Mouse (Mus musculus): Measurements from ENCODE around the gene Msh5. TPM values are rescaled to one million over a fixed set of nuclear protein-coding genes. Genes with fewer than 3 reads are reported as not detected.

The Msh5 gene
- polyA plus RNA-seq, 1 experiment from 2014 or later = 3.0 TPM

DNA sequence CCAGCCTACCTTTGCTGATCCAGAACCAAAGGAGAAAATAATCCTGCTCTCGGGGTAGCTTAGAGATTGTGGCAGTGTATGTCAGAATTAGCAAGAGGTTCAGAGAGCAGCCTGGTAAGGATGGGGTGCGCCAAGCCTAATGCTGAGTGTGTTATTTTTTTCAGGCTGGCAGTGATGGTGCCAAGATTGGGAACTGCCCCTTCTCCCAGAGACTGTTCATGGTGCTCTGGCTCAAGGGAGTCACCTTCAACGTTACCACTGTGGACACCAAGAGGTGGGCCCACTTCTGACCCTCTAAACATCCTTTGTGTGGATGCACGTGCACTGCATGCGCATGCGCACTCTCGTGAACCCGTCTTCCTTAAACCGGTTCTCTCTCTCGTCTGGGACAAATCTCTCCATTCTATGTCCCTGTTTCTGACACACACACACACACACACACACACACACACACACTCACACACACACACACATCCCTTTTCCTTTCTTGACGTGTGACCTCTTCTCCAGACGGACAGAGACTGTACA is 5.8 kb upstream of the Msh5 start:
- no peaks in the 10 kb centered on the region for H3K9me3 ChIP-seq
- peak overlapping the region; percentile 99 for H3K27ac ChIP-seq
- H3K36me3 ChIP-seq = peaks cover 46% of the 10 kb centered on the region
- no peaks in the 10 kb centered on the region for H3K27me3 ChIP-seq
- H3K4me1 ChIP-seq = peaks cover 39% of the 10 kb centered on the region
- ATAC-seq (ENCODE audit: insufficient number of reproducible peaks, low FRiP score, low TSS enrichment, low read depth) = no peak
- H3K4me3 ChIP-seq = peak overlapping the region; percentile 66
- H3K4me2 ChIP-seq = peak overlapping the region; percentile 70
- peak overlapping the region; percentile 65 for H3K9ac ChIP-seq
- 82% methylated on average over 12 of the region's 12 CpGs for whole genome bisulfite sequencing

- Histone ChIP-seq H3K27ac (peak overlapping the region; percentile 99), H3K27me3 (no peaks in the 10 kb centered on the region), H3K9ac (peak overlapping the region; percentile 65), H3K36me3 (peaks cover 41% of the 10 kb centered on the region), H3K4me3 (peak overlapping the region; percentile 66), H3K9me3 (no peaks in the 10 kb centered on the region), H3K4me1 (peaks cover 47% of the 10 kb centered on the region), H3K4me2 (peak overlapping the region; percentile 70)
- peak; percentile 45; the same call in 1 of the 2 replicates for ATAC-seq (ENCODE audit: insufficient number of reproducible peaks, low FRiP score, low TSS enrichment, low read depth)
- WGBS = 1% methylated on average over 21 of the region's 21 CpGs
These were observed 4.9 kb upstream of the Msh5 start for GRCm38 (mm10) chr17:35051156-35052086.

- peak; percentile 15; the same call in 1 of the 2 replicates for ATAC-seq (ENCODE audit: insufficient number of reproducible peaks, low FRiP score, low TSS enrichment, low read depth)
- Histone ChIP-seq H3K36me3 (peaks cover 29% of the 10 kb centered on the region), H3K9me3 (no peaks in the 10 kb centered on the region), H3K4me1 (peaks cover 57% of the 10 kb centered on the region), H3K4me3 (peak overlapping the region; percentile 66), H3K4me2 (peak overlapping the region; percentile 70), H3K27ac (peak overlapping the region; percentile 99), H3K9ac (peak overlapping the region; percentile 70), H3K27me3 (no peaks in the 10 kb centered on the region)
- 1% methylated on average over 27 of the region's 27 CpGs for WGBS
These were observed 3.7 kb upstream of the Msh5 start for GRCm38 (mm10) chr17:35050126-35050750.

- WGBS = 1% methylated on average over 11 of the region's 11 CpGs
- Histone ChIP-seq H3K4me1 (peaks cover 57% of the 10 kb centered on the region), H3K9me3 (no peaks in the 10 kb centered on the region), H3K27ac (peak within 1 kb of the TSS; percentile 99), H3K36me3 (peaks cover 24% of the 10 kb centered on the region), H3K27me3 (no peaks in the 10 kb centered on the region), H3K9ac (peak within 1 kb of the TSS; percentile 70), H3K4me2 (peak within 1 kb of the TSS; percentile 70), H3K4me3 (peak within 1 kb of the TSS; percentile 66)
- 0 out of 2 replicates have a peak, but pooled peaks have one; percentile 12 for ATAC-seq (ENCODE audit: insufficient number of reproducible peaks, low FRiP score, low TSS enrichment, low read depth)
These were observed 3.0 kb upstream of the Msh5 start, which contains the start of gene Clic1 for GRCm38 (mm10) chr17:35049561-35050016. TSS of gene Clic1 (plus strand) at chr17:35049966.

DNA sequence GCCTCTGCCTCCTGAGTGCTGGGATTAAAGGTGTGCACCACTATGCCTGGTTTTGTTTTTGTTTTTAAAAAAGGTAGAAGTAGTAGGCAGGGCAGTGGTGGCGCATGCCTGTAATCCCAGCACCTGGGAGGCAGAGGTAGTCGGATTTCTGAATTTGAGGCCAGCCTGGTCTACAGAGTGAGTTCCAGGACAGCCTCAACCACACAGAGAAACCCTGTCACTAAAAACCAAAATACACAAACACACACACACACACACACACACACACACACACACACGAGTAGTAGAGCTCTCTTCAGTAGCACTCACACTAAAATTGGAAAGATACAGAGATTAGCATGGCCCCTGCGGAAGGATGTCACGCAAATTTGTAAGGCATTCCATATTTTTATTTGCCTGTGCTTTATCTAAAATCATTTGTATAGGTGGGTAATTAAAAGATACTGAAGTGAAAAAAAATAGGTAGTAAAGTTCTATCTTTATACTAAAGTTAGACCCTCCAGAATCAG is 2.4 kb upstream of the Msh5 start:
- H3K9me3 ChIP-seq = no peaks in the 10 kb centered on the region
- WGBS = 73% methylated on average over 5 of the region's 5 CpGs
- H3K36me3 ChIP-seq = peaks cover 20% of the 10 kb centered on the region
- no peaks in the 10 kb centered on the region for H3K27me3 ChIP-seq
- peak overlapping the region; percentile 99 for H3K27ac ChIP-seq
- no peak for ATAC-seq (ENCODE audit: insufficient number of reproducible peaks, low FRiP score, low TSS enrichment, low read depth)
- no peak overlapping the region for H3K9ac ChIP-seq
- H3K4me1 ChIP-seq = peaks cover 57% of the 10 kb centered on the region
- H3K4me2 ChIP-seq = peak overlapping the region; percentile 70
- H3K4me3 ChIP-seq = peak overlapping the region; percentile 66; the same call in 1 of the 2 replicates

DNA sequence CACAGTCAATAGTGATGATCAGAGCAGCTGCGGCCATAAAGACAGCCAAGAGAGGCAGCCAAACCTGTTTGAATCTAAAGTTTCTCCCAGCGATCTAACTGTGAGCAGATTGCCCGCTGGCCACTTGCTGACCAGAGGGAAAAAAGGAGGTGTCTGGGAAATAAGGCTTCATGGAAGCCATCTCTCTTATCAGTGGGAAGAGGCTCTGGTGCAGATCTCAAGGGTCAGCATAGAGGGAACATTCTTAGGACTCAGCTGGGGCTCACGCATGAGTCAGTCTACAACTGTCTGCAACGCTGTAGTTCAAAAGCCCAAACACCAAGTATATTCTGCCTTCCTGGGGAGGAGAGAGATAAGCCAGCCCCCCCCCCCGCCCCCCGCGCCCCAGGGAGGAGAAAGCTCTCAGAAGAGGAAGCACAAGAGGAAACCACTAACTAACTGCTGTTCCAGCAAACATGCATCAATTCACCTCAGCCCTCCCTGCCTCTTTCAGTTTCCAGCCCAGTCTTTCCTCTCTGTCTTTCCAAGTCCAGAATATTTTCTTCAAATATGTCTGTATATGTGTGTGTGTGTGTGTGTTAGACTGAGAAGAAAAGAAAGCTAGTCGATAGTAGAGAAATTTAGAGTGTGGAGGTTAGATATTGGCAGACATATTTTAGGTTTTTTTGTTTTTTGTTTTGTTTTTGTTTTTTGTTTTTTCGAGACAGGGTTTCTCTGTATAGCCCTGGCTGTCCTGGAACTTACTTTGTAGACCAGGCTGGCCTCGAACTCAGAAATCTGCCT is 1.8 kb upstream of the Msh5 start:
- Histone ChIP-seq H3K27me3 (no peaks in the 10 kb centered on the region), H3K4me2 (peak overlapping the region; percentile 17; the same call in 1 of the 2 replicates), H3K27ac (peak overlapping the region; percentile 99), H3K36me3 (peaks cover 13% of the 10 kb centered on the region), H3K9me3 (no peaks in the 10 kb centered on the region), H3K4me1 (peaks cover 57% of the 10 kb centered on the region), H3K9ac (no peak overlapping the region), H3K4me3 (no peak overlapping the region)
- WGBS = 32% methylated on average over 11 of the region's 11 CpGs
- no peak for ATAC-seq (ENCODE audit: insufficient number of reproducible peaks, low FRiP score, low TSS enrichment, low read depth)

DNA sequence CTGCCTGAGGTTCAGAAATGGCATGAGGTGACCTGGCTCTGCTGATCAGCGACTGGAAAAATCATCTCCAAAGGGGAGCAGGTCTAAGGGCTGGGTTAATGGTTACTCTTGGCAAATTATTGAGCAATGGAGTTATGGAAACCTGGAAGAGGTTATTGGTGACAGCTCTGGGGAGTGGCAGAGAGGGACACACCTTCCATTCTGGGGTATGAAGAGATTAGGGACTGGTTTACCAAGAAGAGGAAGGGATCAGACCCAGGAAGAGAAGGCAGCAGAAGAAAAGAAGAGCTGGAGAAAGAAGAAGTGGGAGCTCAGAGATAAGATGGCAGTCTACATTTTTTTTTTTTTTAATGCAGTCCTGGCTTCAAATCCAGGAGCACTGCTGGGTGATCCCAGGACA is 1.1 kb upstream of the Msh5 start:
- Histone ChIP-seq H3K36me3 (peaks cover 7% of the 10 kb centered on the region), H3K4me1 (peaks cover 53% of the 10 kb centered on the region), H3K4me2 (peak overlapping the region; percentile 17; the same call in 1 of the 2 replicates), H3K9ac (no peak overlapping the region), H3K27me3 (no peaks in the 10 kb centered on the region), H3K27ac (peak overlapping the region; percentile 99), H3K9me3 (no peaks in the 10 kb centered on the region), H3K4me3 (no peak overlapping the region)
- WGBS = 53% methylated on average over 1 of the region's 1 CpGs
- no peak for ATAC-seq (ENCODE audit: insufficient number of reproducible peaks, low FRiP score, low TSS enrichment, low read depth)

DNA sequence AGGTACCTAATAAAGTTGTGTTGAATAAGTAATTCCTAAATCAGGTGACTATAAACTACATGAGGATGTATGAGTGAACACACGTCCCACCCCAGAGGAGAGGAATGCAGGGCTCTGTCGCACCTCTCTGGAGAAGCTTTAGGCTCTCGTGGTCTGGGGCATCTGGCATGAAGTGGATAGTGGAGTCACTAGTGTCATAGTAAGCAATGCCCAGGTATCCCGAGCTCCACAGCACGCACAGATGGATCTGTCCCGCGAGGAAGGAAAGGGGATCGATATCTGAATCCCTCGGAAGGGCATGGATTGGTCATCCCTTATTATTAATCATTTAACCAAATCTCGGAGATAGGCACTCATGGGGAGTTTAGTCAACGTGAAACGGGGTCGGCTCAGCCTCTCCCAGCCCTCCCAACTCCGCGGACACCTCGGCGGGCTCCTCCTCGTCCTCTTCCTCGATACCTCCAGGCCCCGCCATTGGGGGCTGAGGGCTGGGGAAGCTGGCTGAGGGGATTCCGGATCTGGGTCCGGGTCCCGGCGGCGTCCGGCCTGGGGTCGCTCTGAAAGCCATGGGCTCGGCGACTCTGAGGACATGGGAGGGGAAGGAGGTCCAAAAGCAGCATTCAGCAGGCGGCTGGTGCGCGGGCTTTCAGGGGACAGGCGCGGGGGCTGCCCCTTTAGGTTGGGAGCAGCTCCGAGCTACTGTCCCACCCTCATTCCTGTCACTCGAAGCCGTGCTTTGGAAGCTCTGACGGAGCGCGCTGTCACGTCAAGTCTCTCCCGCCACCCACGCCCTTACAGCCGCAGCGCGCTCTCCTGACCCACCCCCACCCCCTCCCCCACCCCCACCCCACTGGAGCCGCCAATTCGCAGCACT is 501 bp downstream of the Msh5 start:
- peak; percentile 81 for ATAC-seq (ENCODE audit: insufficient number of reproducible peaks, low FRiP score, low TSS enrichment, low read depth)
- 4% methylated on average over 40 of the region's 48 CpGs for WGBS
- H3K4me3 ChIP-seq = peak overlapping the region; percentile 59

DNA sequence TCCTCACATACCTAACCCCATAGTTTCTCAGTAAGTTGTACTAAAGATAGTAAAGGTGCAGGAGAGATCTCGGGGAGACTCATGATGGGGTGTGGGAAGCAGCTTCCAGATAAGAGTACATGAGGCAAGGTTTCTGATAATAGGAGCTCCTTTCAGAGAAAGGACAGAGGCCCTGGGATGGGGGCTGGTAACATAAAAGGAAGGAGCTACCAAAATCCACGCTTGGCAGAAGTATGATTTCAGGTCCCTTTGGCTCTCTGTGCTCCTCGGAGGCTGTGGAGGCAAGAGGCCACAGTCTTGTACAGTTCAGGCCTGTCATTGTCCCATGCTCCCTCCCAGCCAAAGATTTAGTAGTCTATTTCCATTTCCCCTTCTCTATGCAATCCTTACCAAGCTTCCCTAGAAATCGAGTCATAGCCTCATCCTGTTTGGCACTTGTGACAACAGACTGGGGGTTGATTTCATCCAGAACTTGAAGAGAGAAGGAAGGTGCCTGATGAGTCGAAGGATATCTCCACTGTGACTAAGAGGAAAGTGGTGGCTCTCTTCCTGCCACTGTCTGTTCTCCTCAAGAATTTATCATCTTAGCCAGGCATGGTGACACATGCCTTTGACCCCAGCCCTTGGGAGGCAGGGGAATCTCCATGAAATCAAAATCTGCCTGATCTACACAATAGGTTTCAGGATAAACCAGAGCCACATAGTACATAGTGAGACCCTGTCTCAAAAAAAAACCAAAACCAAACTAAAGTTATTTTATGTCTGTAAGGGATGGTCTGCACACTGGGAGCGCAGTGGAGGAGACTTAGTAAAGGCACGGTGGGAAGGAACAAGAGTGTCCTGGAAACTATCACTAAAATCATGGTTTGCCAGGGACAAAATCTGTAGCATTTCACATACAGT is 1.4 kb downstream of the Msh5 start:
- Histone ChIP-seq H3K27ac (no peak overlapping the region), H3K4me1 (peaks cover 43% of the 10 kb centered on the region), H3K27me3 (no peaks in the 10 kb centered on the region), H3K4me3 (peak overlapping the region; percentile 59), H3K4me2 (peak overlapping the region; percentile 97), H3K9ac (no peak overlapping the region), H3K9me3 (no peaks in the 10 kb centered on the region), H3K36me3 (no peaks in the 10 kb centered on the region)
- WGBS = 81% methylated on average over 7 of the region's 7 CpGs
- no peak for ATAC-seq (ENCODE audit: insufficient number of reproducible peaks, low FRiP score, low TSS enrichment, low read depth)

More for the DNA sequence above, 501 bp downstream of the Msh5 start:
- Histone ChIP-seq H3K27me3 (no peaks in the 10 kb centered on the region), H3K36me3 (no peaks in the 10 kb centered on the region), H3K9ac (peak overlapping the region; percentile 84), H3K4me1 (peaks cover 43% of the 10 kb centered on the region), H3K9me3 (no peaks in the 10 kb centered on the region), H3K4me2 (peak overlapping the region; percentile 97), H3K27ac (peak overlapping the region; percentile 99)

GRCm38 (mm10) chr17:35043794-35044193 is 2.8 kb downstream of the Msh5 start:
- H3K27ac ChIP-seq = no peak overlapping the region
- no peaks in the 10 kb centered on the region for H3K27me3 ChIP-seq
- H3K9ac ChIP-seq = no peak overlapping the region
- no peak for ATAC-seq (ENCODE audit: insufficient number of reproducible peaks, low FRiP score, low TSS enrichment, low read depth)
- no peak overlapping the region for H3K4me3 ChIP-seq
- peaks cover 30% of the 10 kb centered on the region for H3K4me1 ChIP-seq
- no peaks in the 10 kb centered on the region for H3K36me3 ChIP-seq
- WGBS = 78% methylated on average over 4 of the region's 4 CpGs
- no peaks in the 10 kb centered on the region for H3K9me3 ChIP-seq
- no peak overlapping the region for H3K4me2 ChIP-seq

Data from limb, embryonic 15.5 days (tissue).